Mouse (Mus musculus) megakaryocyte, embryonic 14.5 days (primary cell): ENCODE measurements around the gene Asb4. TPM values are rescaled to one million over a fixed set of nuclear protein-coding genes. Genes with fewer than 3 reads are reported as not detected.

Experiments
- H3K27me3 ChIP-seq: replicated peaks from 2 replicates; pipeline ENCODE3; 2012; ENCODE audit warnings: inconsistent platforms
- H3K36me3 ChIP-seq: replicated peaks from 2 replicates; pipeline ENCODE3; 2012; ENCODE audit warnings: low read length, inconsistent platforms, mixed read lengths
- H3K4me1 ChIP-seq: 2 replicates; pipeline ENCODE4 v1.6.1; 2012; ENCODE audit warnings: inconsistent platforms
- H3K4me3 ChIP-seq: replicated peaks from 2 replicates; pipeline ENCODE3; 2012; ENCODE audit warnings: moderate library complexity, mild to moderate bottlenecking, inconsistent platforms
- H3K9me3 ChIP-seq: 2 replicates; pipeline ENCODE4 v1.6.1; 2012; ENCODE audit warnings: inconsistent platforms
- FLI1 ChIP-seq: IDR thresholded peaks from 2 replicates; pipeline ENCODE4 v1.6.1; 2012; ENCODE audit warnings: low read length, inconsistent platforms, mixed read lengths
- GATA1 ChIP-seq: IDR thresholded peaks from 3 replicates; pipeline ENCODE4 v1.6.1; 2012; ENCODE audit warnings: mixed read lengths, low read length, inconsistent platforms, borderline replicate concordance
- polyA plus RNA-seq: library from polyadenylated mRNA; stranded (reverse); fragments of >175 nt; gene quantifications from 2 replicates; pipeline ENCODE4 v1.2.3, GENCODE M21; 2012; ENCODE audit warnings: low replicate concordance; ENCODE audit not compliant: insufficient read depth

Asb4 gene
- polyA plus RNA-seq, 1 experiment = not detected

DNA sequence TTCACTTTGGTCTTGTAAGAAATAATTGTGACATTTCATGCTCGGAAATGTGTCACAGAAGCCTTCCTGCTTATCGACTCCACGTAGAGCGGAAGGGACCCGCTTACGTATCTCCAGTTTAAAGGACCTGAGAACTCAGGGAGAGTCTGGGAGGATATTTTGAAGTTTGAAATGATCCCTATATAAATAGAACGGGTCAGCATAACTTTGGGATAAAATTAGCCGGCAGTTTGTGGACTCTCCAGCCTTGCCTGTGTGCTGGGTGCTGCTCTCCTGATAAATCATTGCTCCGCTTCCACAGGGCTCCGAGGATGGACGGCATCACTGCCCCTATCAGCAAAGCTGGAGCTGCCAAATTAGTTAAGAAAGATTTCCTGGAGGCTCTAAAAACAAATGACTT, 7.1 kb downstream of the Asb4 start:
- Histone ChIP-seq H3K4me3 (peak overlapping the region; percentile 87), H3K4me1 (peaks cover 13% of the 10 kb centered on the region)
- TF ChIP-seq FLI1 (no peak), GATA1 (no peak)

DNA sequence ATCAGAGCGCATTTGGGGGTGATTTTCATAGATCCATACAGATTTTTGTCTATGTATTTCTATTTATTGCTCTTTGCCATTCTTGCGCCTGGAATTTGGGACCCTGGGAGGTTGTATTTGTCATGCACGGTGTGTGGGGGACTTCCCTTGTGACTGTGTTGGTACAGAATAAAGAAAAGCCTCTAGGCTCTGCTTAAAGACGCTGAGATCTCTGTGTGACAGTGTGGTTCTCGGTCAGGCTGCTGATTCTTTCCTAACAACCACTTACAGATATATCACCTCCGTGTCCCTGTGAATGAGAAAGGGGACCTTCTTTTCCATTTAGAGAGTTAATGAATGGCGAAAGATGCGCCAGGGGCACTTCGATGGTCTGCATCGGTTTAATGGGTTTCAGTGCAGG, 7.8 kb downstream of the Asb4 start:
- H3K36me3 ChIP-seq = no peaks in the 10 kb centered on the region
- H3K27me3 ChIP-seq = peaks cover 9% of the 10 kb centered on the region
- no peaks in the 10 kb centered on the region for H3K9me3 ChIP-seq
- TF ChIP-seq GATA1 = no peak
- no peak for TF ChIP-seq FLI1
- peaks cover 17% of the 10 kb centered on the region for H3K4me1 ChIP-seq
- H3K4me3 ChIP-seq = no peak overlapping the region

More for the DNA sequence above, 7.1 kb downstream of the Asb4 start:
- Histone ChIP-seq H3K9me3 (no peaks in the 10 kb centered on the region), H3K36me3 (no peaks in the 10 kb centered on the region), H3K27me3 (peaks cover 9% of the 10 kb centered on the region)

GRCm38 (mm10) chr6:5394971-5395370, 11.8 kb downstream of the Asb4 start:
- no peaks in the 10 kb centered on the region for H3K9me3 ChIP-seq
- H3K4me1 ChIP-seq = peaks cover 39% of the 10 kb centered on the region
- no peak for TF ChIP-seq GATA1
- H3K4me3 ChIP-seq = peak overlapping the region; percentile 70
- peaks cover 9% of the 10 kb centered on the region for H3K27me3 ChIP-seq
- H3K36me3 ChIP-seq = no peaks in the 10 kb centered on the region

DNA sequence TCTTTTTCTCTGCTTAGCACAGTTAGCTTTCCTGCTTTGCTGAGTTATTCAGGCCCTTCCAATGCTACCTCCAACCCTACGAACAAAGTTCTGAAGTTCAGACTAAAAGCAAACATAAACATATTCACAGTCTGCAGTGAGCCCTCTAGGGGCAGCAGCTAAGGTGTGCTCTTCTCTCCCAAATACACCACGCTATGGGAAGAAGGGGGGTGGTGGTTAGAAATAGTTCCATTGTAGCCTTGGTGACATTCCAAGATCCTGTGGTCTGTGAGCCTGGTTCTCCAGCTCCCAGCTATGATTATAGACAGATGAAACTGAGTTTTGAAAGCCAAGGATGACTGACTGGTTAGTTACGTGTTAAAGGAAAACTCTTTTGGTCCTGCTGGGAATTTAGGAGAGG, 13.6 kb downstream of the Asb4 start:
- H3K4me1 ChIP-seq = peaks cover 42% of the 10 kb centered on the region
- TF ChIP-seq FLI1 (no peak), GATA1 (no peak)
- H3K9me3 ChIP-seq = no peaks in the 10 kb centered on the region
- H3K36me3 ChIP-seq = no peaks in the 10 kb centered on the region
- no peak overlapping the region for H3K4me3 ChIP-seq
- peaks cover 6% of the 10 kb centered on the region for H3K27me3 ChIP-seq

DNA sequence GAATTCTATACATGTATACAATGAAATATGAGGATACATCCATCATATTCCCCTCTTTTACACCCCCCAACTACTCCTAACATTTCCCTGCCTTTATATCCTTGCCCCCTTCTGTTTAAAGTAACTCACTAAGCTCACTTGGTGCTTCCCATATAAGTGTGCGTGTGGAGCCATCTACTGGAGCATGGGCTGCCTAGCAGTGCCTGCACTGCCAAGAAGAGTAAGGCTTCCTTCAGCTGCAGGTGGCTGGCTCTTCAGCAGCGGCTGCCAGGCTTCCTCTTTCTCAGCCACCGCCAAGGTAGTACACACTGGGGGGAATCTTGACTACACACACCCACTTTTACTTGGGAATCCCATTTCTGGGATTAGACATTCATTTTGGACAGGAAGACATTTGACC, 18.2 kb downstream of the Asb4 start:
- TF ChIP-seq GATA1 = no peak
- no peaks in the 10 kb centered on the region for H3K9me3 ChIP-seq
- no peak overlapping the region for H3K4me3 ChIP-seq
- H3K27me3 ChIP-seq = peaks cover 3% of the 10 kb centered on the region
- H3K4me1 ChIP-seq = peaks cover 27% of the 10 kb centered on the region
- no peaks in the 10 kb centered on the region for H3K36me3 ChIP-seq

- Histone ChIP-seq H3K36me3 (no peaks in the 10 kb centered on the region), H3K27me3 (peaks cover 7% of the 10 kb centered on the region), H3K9me3 (no peaks in the 10 kb centered on the region), H3K4me1 (peaks cover 11% of the 10 kb centered on the region; the same call in 1 of the 2 replicates), H3K4me3 (no peak overlapping the region)
- TF ChIP-seq FLI1 (no peak), GATA1 (no peak)
Observed at GRCm38 (mm10) chr6:5403095-5403815, 20.1 kb downstream of the Asb4 start.

- Histone ChIP-seq H3K27me3 (peaks cover 7% of the 10 kb centered on the region), H3K4me1 (peaks cover 9% of the 10 kb centered on the region; the same call in 1 of the 2 replicates), H3K4me3 (no peak overlapping the region), H3K9me3 (no peaks in the 10 kb centered on the region), H3K36me3 (no peaks in the 10 kb centered on the region)
- no peak for TF ChIP-seq GATA1
- no peak for TF ChIP-seq FLI1
Observed at GRCm38 (mm10) chr6:5404016-5404415, 20.8 kb downstream of the Asb4 start.

GRCm38 (mm10) chr6:5408451-5409177, 25.4 kb downstream of the Asb4 start:
- Histone ChIP-seq H3K27me3 (peaks cover 4% of the 10 kb centered on the region), H3K4me1 (no peaks in the 10 kb centered on the region), H3K36me3 (no peaks in the 10 kb centered on the region), H3K9me3 (no peaks in the 10 kb centered on the region), H3K4me3 (no peak overlapping the region)
- TF ChIP-seq FLI1 = no peak
- TF ChIP-seq GATA1 = no peak

DNA sequence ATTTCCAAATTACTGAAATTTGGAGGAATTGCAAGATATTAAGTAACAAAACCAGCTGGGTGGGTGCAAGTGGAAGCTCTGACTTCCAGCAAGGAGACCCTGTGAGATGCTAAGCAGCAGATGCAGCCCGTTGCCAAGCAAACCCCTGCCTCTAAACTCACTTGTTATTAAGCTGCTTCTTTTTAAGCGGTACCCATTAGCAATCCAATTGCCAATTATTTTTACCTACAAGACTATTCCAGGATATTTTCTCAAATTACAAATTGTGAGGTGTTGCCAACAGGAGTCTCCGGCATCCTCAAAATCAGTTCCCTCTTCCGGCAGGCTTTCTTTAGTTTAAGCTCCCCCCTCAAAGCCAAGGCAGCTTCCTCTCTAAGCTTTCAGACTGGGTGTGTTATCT, 26.5 kb downstream of the Asb4 start:
- TF ChIP-seq FLI1 = no peak
- peaks cover 4% of the 10 kb centered on the region for H3K27me3 ChIP-seq
- H3K4me1 ChIP-seq = no peaks in the 10 kb centered on the region
- H3K9me3 ChIP-seq = no peaks in the 10 kb centered on the region
- no peak overlapping the region for H3K4me3 ChIP-seq
- no peaks in the 10 kb centered on the region for H3K36me3 ChIP-seq

GRCm38 (mm10) chr6:5410697-5411391, 27.7 kb downstream of the Asb4 start:
- Histone ChIP-seq H3K27me3 (peaks cover 4% of the 10 kb centered on the region), H3K4me1 (no peaks in the 10 kb centered on the region), H3K9me3 (no peaks in the 10 kb centered on the region), H3K4me3 (no peak overlapping the region), H3K36me3 (no peaks in the 10 kb centered on the region)
- TF ChIP-seq FLI1 = no peak
- no peak for TF ChIP-seq GATA1
